Mouse (Mus musculus) brain, embryonic 18.5 days (tissue): ENCODE measurements around the gene Tcf25.
A peak's percentile ranks its signal among the peaks of the same experiment; 100 is the strongest.

Experiments used
- DNase-seq: peaks from one replicate; pipeline ENCODE4 v3.0.0-alpha.2; 2012; ENCODE audit warnings: low read depth, low spot score

The Tcf25 gene

DNA sequence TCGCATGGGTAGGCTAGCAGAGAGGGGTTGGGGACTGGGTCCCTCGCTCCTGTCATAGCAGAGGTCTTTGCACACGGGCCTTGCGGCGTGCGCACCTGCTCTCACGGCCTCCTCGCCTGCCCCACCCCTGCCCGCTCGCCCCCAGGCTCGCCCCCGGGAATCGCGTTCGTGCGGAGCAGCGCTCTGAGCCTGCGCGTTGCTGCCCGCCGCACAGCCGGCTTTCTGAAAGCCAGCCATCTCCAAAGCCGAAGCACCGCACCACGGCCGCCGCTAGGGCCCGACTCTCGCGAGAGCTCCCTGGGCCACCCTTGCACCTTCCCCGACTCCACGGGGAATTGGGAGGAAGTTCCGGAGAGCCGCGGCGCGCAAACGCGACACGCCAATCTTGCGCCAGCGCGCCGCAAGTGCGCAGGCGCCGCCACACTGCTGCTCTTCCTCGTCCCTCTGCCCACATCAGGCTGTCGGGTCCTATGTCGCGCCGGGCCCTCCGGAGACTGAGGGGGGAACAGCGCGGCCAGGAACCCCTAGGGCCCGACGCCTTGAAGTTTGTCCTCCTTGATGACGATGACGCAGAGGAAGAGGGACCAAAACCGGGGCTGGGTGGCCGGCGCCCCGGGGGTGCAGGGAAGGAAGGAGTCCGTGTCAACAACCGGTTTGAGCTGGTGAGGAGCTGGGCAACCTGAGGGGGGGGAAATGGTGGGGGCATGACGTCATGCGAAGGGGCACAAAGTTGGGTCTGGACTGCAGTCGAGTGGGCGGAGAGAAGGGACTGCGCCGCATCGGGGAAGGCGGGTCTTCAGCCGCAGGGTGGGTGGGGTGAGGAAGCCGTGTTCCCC, at the start of gene Tcf25:
Gene Tcf25 (plus strand): TSS at position 351 of the 836 bp plus-strand sequence.
- peak; percentile 93 for DNase-seq

DNA sequence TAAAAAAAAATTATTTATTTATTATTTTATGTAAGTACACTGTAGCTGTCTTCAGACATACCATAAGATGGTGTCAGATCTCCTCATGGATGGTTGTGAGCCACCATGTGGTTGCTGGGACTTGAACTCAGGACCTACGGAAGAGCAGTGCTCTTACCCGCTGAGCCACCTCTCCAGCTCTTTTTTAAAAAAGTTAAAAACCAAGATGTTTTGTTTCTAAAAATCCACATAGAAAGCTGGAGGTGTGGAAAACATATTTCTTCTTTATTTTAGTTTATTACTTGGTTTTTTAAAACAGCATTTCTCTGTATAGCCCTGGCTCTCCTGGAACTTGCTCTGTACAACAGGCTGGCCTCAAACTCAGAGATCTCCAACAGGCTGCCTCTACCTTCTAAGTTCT, 45.0 kb upstream of the Tcf25 start:
- no peak for DNase-seq

DNA sequence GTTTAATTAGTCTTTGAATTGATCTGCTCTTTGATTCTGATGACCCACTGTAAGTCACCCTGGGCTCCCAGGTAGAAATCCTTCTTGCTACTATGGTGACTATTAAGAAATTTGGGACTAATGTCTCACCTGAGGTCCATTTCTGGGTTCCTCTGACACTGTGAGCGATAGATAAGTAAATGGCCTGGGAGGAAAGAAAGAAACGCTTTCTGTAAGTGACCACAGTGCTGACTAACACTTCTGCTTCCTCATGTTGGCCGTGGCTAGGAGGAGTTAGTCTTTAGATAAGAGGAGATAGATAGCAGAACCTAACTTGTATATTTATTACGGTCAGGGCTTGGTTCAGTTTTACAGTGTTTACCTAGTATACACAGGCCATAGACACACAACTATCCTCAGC, 44.2 kb upstream of the Tcf25 start:
- DNase-seq: no peak

DNA sequence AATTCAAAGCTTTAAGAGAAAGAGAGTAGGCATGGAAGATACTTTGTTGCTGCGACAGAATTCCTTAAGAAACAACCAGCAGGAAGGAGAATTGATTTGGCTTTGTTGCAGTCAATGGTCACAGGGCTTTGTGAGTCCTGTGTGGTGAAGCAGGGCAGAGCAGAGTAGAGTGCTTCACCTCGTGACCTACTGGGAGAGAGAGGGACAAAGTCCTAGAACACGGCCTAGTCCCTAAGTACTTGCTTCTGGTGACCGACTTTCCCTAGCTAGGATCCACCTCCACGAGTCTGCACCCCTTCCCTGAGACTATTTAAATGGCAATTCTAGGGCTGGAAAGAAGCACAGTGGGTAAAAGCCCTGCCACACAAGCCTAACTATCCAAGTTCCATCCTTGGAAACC, 43.6 kb upstream of the Tcf25 start:
- no peak for DNase-seq

DNA sequence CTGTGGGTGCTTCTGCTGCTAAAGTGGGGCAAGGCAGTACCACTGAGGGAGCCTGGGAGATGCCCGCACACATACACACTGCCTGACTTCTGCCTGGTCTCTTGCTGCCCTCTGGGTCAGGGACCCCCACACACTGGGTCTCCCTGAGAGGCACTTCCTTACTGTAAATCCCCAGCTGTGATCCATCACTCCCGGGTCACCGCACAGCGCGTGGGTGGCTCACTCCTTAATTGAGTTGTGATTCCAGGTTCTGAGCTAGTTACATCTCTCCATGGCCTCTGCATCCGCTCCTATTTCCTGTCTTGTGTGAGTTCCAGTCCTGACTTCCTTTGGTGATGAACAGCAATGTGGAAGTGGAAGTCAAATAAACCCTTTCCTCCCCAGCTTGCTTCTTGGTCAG, 42.9 kb upstream of the Tcf25 start:
- no peak for DNase-seq

DNA sequence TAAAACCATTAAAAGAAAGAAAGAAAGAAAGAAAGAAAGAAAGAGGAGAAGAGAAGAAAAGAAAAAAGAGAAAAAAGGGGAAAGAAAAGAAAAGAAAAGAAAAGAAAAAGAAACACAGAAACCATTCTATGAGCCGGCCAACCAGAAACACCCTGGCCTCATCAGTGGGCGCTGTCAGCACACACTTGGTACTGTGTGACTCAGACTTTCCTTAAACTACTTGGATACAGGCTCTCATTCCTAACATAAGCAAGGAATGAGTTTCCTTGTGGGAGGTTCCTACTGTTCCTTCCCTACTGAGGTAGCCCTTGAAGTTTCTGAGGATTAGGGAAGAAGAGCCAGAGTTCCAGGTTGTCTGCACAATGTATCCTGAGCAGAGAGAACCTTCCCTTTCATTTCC, 42.3 kb upstream of the Tcf25 start:
- DNase-seq: no peak

DNA sequence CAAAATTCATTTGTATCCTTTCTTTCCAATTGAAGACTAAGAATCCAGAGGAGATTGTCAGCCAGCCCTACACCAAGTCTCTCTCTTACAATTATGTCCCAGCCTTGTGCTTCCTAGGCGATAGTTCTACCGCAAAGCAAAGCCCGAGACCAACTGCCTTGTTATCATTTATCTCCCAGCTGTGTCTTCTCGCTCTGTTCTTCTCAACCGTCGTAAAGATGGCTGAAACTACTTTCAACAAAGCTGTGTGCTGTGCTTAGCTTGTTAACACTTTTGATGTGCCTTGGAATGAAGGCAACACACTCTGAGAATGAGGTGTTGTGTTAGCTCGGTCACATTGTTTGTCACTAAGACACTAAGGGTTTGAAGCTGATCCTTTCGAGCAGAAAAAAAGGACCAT, 41.7 kb upstream of the Tcf25 start:
- DNase-seq: no peak

DNA sequence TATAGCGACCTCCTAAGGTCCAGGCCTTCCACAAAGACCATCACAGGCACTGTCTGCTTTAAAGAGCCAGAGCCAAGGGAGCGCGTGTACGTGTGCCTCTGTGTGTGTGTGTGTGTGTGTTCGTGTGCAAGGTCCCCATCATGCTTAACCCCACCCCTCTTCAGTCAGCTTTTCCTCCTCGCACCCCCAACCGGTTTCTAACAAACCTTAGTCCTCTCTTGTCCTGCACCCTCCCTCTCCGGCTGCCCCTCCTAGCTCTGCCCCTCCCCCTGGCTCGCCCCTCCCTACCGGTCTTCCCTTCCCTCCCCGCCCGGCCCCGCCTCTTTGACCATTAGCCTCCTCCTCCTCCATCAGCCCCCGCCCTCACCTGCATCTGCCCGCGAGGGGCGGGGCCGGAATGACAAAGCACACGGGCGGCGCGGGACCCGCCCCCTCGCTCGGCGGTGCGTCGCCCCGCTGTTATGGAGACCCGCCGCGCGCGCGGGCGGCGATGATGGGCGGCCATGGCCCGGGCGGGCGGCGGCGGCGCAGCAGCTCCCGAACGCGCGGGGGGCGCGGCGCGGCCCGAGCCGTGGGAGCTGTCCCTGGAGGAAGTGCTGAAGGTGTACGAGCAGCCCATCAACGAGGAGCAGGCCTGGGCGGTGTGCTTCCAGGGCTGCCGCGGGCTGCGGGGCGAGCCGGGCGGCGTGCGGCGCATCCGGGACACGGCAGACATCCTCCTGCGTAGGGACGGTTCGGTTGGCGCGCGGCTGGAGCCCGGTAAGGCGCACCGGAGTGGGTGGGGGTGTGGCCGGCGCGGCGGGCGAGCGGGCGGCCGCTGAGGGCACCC, 41.1 kb upstream of the Tcf25 start, which contains the start of gene Spire2:
Gene Spire2 (plus strand): TSS at position 452 of the 829 bp plus-strand sequence.
- peak; percentile 80 for DNase-seq

DNA sequence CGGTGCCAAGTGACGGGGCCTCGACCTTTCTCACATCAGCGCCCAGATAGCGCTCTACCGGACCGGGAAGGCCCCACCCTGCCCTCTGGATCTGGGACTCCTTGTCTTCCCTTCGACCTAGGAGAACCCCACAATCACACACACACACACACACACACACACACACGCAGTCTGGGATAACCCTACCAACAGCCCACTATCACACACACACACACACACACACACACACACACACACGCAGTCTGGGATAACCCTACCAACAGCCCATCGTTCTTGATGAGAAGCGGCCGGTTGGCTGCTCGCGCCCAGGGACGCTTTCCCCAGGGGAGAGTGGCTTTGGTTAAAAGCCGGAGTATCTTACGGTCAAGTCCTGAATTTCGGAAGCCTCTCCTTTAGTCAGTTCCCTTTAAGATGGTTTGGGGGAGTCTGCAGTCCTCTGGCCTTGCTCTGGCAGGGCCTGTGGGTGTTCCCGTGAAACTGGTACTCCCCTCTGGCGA, 40.4 kb upstream of the Tcf25 start:
- DNase-seq: no peak

DNA sequence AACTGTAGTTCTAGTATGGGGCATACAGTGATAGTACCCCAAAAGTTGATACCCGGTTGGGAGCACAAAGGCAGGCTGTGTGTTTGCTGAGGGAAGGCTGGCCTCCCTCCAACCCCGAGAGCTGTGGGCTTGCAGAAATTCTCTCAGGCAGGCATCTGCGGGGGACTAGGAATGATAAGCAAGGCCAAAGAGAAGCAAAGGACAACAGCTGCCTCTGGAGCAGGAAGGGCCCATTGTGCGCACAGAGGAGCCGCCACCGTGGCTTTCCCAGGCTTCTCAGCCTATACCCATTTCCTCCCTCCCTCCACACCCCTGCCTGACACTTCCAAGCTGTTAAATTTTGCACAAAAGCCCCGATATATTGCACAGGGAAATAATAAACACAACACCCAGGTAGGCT, 39.7 kb upstream of the Tcf25 start:
- no peak for DNase-seq

DNA sequence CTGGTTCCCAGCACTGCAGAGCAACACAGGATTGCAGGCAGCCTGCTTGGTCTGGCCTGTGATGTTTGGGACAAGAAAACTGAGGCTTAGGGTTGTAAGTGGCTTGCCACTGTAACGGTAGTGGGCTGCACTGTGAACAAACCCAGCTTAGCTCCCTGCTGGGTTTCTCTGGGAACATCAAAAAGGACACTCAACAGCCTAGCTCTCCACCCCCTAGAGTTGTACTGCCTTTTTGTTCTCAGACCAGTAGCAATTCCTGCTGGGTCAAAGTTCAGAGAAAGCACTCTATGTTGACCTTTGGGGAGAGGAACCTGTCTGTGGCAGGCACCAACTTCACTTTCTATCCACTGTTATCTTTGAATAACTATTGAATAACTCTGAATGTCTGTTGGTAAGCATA, 39.1 kb upstream of the Tcf25 start:
- no peak for DNase-seq

DNA sequence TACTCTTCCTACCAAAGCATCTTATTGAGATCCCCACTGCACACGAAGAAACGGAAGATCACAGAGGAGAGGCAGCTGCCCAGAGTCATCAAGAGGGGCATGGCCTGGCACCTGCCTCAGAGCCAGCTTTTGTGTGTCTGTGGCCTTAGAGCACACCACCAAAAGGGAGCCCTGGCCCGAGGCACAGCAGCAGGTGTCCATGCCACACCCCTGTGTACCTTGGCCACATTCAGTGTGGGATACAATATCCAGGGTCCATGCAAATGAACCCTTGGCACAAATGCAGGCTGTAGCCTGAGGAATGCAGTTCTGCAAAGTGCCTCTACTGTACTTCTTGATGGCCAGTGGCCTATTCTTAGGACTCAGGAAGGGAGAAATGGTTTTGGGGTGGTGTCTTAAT, 36.1 kb upstream of the Tcf25 start:
- DNase-seq: no peak

DNA sequence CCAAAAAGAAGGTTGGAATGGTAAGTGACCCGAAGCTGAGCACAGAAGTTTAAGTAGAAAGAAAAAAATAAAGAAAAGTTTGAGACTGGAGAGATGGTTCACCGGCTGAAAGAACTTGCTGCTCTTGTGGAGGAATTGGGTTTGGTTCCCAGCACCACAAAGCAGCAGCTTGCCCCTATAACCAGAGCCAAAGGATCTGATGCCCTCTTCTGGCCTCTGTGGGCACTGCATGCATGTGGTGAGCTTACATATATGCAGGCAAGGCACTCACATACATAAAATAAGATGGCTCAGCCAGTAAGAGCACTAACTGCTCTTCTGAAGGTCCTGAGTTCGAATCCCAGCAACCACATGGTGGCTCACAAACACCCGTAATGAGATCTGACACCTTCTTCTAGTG, 33.5 kb upstream of the Tcf25 start:
- no peak for DNase-seq

DNA sequence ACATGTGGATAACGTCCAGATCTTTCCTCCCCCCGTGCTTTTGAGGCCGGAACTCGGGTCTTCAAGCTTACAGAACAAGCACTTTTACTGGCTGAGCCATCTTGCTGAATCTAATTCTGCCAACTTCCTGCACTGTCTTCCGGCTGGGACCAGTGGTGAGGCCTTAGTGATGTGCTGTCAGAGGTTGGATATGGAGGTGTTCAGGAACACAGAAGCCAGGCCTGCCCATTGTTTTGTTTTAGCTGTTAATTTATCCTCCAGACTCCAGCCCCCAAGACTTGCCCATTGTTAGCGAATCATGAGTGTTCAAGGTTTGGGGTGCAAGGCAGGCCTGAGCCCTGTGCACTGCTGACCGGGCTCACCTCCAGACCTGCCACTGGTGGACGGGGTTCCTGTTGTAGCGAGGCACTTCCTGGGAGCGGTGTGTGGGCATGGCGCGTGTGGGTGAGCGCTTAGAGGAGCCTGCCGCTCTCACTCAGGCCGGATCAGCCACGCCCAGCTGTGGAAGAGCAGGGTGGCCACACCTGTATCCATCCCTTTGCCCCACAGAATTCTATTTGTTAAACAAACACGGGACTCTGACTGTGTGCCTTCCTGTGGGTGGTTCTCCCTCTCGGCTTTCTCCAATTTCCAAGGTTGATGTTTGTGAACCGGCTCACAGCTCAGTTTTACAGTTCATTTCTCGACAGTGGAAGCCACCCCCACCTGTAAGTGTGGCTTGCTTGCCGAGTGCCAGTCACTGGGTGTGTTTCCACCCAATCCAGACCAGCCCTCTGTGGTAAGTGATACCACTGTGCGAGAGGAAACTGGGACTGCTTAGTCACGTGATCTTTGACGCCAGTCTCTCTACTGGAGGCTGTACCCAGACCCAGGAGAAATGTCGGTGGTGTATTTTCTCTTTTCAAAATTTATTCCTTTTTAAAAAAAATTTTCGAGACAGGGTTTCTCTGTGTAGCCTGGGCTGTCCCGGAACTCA, 32.2 kb upstream of the Tcf25 start:
- no peak for DNase-seq

DNA sequence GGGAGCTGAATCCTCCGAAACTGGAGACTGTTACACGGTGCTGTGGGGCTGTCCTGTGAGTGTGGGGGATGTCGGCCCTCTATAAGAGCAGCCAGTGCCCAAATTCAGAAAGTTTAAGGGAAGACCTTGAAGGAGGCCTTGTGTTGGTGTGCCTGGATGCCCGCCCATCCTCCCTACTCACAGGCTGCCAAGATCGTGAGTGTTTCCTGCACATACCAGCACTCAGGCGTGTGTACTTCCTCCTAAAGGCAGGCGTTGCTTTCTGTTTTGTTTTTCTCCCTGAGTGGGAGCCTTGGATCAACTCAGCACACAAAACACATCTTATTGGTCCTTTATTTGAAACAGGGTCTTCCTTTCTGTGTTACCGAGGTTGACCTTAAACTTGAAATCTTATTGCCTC, 31.3 kb upstream of the Tcf25 start:
- DNase-seq: no peak

DNA sequence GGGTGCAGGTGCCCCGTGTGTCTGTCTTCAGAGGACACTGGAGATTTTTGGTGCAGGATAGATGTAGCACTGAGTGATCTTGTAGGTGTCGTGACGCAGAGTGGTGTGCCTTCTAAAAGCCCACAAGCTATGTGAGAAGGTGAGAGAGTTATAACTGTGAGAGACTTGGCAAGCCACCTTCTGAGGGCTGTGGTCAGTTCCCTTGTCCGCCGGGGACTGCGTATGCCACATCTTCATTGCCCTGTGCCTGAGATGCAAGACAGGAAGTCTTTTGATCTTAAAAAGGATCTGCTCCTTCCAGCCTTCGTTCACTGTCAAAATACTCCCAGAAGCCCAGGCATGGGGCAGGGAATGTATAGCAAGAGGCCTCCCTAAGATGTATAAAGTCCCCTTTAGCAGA, 30.6 kb upstream of the Tcf25 start:
- no peak for DNase-seq

DNA sequence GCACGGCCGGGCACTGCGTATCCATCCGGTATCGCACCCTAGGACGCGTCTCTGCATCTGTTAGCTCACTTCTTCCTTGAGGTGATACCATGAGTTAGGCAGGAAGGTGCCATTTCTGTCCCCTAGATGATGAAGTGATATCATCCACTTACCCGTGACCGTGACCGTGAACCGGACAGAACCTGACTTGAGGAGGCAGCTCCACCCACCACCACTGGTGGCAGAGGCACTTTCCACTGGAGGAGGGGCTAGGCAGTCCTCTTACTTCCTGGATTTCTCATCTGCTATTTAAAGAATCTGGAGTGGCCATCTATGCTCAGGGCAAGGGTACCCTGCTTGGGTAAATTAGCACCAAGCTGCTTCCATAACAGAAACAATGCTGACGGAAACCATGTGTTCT, 30.1 kb upstream of the Tcf25 start:
- DNase-seq: no peak

DNA sequence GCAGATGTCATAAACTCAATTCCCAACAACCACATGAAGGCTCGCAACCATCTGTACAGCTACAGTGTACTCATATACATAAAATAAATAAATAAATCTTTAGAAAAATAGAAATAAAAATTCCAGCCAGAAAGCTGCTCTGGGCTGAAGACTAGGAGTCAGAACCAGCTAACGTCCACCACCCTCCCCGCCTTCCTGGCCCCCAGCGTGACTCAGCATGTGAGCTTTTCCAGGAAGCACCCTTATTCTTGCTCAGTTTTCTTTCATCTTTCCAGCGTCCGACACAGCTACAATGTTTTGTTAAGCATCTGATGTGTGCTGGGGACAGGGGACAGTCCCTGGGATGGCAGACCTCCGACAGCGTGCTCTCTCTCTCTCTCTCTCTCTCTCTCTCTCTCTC, 28.4 kb upstream of the Tcf25 start:
- no peak for DNase-seq

DNA sequence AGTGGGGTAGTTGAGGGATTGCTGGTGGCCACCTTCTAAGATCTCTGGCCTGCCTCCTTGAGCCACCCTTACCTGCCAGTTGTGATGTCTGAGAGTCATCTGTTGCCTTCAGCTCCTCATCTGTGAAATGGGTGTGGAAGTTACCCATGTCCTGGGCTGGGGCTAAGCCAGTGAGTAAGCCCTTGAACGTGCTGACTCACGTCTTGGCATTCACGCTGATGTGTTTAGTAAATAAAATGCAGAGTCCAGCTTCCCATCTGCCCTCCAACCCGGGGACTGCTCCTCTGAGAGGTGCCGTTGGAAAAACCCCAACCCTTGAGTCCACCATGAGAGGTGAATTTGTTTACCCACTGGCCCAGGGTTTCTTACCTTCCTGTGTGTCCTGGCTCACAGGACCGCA, 27.7 kb upstream of the Tcf25 start:
- no peak for DNase-seq

DNA sequence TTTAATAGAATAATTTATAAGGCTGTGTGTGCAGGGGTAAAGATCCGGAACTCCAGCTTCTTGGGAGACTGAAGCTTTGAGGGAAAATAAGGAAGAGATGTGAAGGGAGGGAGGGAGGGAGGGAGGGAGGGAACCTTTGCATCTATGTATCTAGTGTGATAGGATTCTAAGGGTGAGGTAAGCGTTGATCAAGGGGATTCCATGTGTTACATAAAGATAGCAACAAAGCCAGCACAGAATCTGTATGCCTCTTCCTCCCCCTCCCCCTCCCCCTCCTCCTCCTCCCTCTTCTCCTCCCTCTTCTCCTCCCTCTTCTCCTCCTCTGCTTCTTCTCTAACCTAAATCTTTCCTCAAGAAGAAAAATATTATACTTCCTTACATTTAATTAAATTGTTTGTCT, 26.3 kb upstream of the Tcf25 start:
- no peak for DNase-seq

DNA sequence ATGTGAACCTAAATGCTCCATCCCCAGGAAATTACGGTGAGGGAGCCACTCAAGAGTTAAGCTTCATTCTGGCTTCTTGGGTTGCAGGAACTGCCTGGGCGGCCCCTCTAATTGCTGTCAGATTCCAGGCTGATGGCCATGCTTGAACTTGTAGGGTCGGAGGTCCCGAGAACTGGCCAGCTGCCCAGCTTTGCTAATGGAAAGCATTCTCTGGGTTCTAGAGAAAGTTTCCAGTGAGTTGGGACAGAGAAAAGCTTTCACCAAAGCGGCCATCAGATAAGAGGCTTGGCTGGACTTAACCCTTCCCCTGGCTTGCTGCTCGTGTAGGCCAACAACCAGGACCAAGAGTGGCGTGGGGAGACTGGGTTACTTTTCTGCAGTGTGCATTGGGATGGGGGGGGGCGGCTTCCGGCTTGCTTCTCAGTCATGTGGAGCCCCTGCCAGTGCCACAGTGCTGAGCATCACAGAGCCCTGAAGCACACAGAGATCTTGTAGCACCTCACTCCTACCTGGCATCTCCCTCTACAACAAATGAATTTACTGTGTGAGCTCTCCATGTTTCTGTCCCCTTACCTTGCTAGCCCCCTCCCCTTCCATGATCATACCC, 25.2 kb upstream of the Tcf25 start:
- DNase-seq: peak; percentile 37
